Mouse (Mus musculus) thymus, postnatal 36 days (tissue): Measurements from ENCODE around the gene Far2.

Experiments used
- DNase-seq, 2 experiments: peaks; one replicate each; pipeline ENCODE4 v3.0.0; 2022; ENCODE audit warnings: mixed read lengths in 2 of 2

Gene Far2

GRCm38 (mm10) chr6:148046881-148047649, at the start of gene Far2:
Gene Far2 (plus strand): TSS chr6:148047259.
- DNase-seq: no peak

GRCm38 (mm10) chr6:148000483-148000882, 46.6 kb upstream of the Far2 start:
- DNase-seq: no peak

DNA sequence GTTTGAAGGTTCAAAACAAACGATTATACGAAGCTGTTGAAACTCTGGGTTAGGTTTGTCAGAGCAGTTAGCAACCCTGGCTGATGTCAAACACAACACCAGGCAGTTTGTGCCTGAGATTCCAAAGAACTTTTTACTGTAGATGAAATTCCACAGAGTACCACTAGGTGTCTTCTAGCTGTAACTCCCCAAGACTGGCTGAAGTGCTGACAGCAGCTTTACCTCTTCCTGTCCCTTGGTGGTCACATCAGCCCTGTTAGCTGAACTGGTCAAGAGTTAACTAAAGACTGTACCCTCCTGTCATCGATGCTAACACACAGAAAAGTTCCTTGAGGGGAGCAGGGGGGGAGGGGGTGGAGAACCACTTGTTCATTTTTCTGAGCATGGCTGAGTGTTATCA, 46.0 kb upstream of the Far2 start:
- no peak for DNase-seq

DNA sequence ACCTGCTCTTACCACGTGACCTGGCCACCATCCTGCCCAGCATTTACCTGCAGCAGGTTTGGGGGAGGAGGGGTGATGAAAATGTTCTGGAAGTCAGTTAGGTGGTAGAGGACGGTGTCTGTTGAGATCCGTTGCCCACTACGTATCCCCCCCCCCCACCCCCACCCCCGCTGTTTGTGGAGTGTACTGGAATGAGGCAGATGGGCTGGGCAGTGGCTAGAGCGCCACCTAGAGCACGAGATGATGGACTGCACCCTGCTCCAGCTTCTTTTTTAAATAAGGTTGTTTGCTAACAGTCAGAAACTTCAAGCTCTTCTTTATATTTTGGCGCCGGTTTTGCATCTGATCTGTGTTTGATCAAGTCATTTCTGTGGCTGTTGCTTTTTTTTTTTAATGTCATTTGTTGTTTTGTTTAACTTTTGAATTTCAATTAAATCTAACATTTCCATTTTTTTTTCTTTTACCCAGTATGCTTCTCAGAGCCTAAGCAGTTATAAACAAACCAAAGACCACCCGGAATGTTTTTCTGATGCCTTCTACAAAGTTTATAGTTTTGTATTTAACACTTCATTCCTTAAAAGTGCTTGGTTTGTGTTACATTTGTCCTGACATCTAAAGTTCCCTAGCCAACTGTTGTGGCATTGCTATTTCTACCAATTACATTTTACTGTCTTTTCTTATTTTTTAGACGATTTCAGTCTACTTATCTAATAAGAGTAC, 40.8 kb upstream of the Far2 start:
- no peak for DNase-seq

GRCm38 (mm10) chr6:148040759-148041158, 6.3 kb upstream of the Far2 start:
- no peak for DNase-seq

DNA sequence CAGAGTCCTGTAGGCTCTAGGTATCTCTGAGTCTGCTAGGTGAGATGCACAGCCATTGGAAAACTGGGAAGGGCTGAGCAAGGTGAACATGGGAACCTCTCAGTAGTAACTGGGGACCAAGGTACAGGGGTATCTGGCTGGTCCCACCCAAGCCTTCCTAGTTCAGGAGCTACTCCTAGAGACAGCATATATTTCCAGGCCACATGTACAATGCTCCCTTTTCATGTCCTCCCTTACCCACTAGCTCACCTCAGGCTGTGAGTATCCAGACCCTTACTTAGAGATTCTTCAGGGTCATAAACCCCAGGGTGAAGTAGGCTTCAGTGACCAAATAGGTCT, 560 bp downstream of the Far2 start:
- no peak for DNase-seq

GRCm38 (mm10) chr6:148063131-148063530, 16.1 kb downstream of the Far2 start:
- no peak for DNase-seq

GRCm38 (mm10) chr6:148066267-148066666, 19.2 kb downstream of the Far2 start:
- DNase-seq: no peak

- DNase-seq: no peak
These were observed 21.7 kb downstream of the Far2 start for GRCm38 (mm10) chr6:148068786-148069185.

- DNase-seq: no peak
These were observed 26.5 kb downstream of the Far2 start for GRCm38 (mm10) chr6:148073599-148073998.

DNA sequence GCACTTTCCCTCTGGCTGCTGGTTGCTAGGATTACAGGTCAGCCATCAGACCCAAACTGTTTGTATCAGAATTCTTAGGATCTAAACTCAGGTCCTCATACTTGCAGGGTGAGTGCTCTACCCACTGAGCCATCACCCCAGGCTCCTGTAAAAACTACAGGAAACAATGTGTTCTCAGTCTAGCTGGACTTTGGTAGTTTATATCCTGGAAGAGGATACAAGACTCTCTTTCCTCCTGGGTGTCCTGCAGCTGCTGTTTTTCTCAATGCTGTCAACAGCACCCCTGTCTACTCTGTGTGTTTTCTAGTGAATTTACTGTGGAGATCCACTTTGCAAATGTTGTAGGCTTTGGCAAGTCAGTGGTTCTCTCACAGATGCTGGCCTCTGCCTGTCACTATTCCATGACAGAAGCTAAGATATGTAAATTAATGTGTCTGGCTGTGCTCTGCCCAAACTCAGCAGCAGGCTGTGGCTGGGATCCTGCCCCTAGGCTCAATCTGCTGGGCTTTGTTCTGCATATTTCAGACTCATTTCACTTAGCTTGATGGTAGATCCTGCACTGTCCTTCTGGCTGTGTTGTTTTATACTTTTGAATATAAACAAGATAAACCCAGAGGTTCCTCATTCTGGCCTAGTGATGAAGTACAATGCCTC, 27.3 kb downstream of the Far2 start:
- no peak for DNase-seq

GRCm38 (mm10) chr6:148083864-148084263, 36.8 kb downstream of the Far2 start:
- DNase-seq: no peak

- no peak for DNase-seq
These were observed 37.3 kb downstream of the Far2 start for GRCm38 (mm10) chr6:148084403-148084802.

DNA sequence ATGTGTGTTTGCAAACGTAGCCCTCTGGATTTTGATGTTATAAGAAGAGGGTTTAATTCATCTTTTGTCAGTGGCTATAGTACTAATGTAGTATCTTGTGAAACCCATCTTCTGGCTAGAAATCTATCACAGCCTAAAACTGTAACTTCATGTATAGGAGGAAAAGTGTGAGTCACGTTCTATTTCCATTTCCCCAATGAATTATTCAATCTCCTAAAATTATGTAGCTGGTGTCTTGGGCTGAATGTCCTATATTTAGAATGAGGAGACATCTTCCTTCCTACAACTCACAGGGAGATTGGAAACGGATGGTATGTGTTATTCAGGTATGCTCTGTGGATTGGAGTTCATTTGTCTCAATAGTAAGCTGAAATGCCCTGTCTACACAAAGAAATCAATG, 50.0 kb downstream of the Far2 start:
- DNase-seq: no peak

DNA sequence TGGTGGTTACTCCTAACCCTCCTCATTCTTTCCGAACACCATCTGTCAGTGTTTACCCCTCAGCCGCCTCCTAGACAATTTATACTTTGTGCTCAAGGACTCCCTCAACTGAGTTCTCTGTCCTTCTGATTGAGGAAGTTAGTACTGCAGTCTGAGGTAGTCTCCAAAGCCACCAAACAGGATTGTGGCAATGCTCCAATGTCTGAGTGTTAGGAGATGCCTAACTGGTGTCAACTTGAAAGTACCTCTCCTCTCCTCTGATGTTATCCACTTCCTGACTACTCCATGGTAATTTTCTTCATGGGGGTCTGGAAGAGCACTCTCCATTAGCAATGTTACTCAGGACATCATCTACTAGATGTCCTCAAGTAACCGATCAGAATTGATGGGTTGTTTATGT, 54.9 kb downstream of the Far2 start:
- DNase-seq: no peak

DNA sequence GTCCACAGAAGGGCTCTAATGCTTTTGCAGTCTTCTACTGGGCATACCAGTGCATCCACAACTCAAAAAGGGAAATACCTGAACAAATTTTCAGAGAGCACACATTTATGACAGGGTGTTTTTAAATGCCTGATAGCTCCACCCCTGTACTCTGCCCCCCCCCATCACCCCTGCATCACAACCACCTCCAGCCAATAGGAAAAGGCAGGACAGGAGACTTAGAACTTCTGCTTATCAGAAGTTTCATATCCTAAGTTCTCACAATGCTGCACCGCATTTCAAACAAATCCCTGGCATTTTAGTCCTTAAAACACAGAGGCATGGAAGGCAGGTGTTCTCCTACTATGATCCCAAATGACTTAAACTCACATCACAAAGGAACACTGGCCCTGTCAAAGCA, 55.4 kb downstream of the Far2 start:
- DNase-seq: no peak

GRCm38 (mm10) chr6:148104212-148104611, 57.2 kb downstream of the Far2 start:
- DNase-seq: no peak

DNA sequence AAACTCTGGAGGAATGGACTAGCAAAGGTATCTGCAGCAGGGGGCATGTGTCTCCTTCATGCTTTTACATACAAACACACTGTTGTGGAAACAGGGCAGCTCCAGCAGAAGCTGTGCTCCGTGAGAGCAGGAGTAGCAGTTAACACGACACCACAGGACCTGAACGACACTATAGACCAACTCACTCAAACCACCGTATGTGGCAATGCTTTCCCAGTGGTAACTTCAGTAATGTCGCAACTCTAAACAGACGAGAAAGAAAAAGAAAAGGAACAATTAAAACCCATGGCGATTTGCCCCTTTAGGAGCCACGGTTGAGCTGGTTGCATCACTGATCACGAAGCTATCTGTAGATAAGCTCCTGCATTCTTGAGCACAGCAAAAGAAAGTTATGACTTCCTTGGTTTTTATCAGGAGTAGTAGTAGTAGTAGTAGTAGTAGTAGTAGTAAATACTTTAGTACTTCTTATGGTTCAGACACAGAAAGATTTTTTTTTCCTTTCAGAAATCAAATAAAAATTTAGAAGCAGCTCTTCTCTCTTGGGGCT, 58.7 kb downstream of the Far2 start:
- DNase-seq: no peak

DNA sequence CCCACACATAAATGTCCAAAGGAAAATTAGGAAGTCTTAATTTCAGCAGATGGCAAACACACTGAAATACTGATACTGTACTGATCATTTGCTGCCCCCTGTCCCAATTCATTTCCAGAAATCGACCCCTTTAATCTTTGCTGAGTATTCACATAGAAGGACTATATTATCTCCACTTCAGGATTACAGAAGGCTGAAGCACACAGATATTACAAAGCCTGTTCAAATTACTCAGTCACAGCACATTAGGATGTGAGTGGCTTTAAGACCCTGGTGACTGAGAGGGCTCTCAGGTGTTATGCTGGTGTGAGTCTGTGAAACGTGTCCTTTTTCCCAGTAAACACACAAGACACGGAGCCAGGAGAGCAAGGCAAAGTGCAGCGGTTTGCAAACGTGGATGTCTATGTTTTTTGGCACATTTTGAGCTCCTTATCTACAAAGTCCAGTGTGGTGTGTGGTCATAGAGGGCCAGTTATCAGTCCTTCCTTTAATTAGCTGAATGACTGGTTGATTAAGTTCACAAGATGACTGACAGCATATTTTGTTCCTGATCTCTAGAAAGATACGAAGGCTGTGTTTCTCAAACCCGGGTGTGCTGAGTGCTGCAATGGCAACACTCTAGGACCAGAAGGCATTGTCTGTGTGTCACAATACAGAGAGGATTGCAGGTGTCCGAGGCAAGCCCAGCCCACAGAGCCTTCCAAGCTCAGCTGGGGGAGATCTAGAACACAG, 61.8 kb downstream of the Far2 start:
- DNase-seq: no peak

DNA sequence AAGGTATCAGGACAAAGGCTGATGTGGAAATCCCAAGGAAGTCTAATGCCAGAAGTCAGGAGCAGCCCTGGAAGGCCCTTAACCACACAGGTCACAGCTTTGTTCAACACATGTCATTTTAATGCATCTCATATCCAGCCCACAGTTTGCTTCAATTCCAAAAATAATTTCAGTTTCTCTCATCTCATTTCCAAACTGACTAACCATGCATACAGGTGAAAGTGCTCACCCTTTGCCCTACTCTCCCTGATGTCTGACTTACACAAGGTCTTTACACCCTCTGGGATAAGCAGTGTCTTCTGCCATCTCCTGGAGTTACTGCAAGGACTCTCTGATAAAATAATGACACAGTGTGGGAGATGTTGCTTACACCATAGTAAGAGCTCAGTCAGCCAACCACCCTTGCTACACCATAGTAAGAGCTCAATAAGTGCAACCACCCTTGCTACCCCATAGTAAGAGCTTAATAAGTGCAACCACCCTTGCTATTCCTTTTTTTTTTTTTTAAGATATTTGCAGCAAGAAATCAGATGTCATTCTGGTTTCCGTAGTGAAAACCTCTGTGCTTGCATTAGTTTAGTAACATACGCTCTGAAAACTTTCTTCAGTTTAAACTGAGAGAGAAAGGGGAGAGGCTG, 64.1 kb downstream of the Far2 start:
- no peak for DNase-seq

DNA sequence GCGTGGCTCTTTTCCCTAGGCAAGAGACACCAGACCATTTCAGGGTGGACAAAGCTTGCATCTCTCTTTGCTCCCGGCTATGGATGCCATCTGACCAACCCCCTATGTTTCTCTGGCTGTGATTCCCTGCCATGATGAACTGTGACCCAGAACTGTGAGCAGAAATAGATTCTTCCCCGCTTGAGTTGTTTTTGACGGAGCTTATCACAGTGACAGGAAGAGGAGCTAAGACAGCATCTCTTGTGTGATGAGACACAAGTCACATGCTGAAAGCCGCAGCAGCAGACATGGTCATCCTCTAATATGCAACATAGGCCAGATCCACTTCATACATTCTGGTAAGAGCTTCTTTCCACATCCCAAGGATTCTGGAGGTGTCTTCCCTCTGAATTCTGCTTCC, 69.3 kb downstream of the Far2 start:
- no peak for DNase-seq

- no peak for DNase-seq
These were observed 69.8 kb downstream of the Far2 start for GRCm38 (mm10) chr6:148116907-148117306.

DNA sequence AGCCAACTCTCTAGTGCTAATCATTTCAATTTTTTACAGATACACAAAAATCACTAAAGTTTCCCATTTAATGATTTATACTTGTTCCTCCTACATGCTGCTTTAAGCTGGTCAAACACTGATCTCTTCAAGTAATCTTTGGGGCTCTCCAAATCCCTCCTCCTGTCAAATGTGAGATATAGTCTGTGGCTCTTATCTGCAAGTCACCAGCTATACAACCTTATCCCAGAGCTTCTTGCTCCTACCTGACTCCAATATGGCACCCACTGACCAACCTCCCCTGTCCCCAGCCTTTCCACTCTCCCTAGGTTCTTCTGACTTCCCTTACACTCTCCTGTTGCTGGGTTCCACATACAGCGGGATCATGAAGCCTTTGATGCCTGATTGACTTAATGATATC, 70.6 kb downstream of the Far2 start:
- DNase-seq: no peak
